Mouse (Mus musculus) adrenal gland (tissue): Measurements from ENCODE around the gene Oas2.
"Not testable (repeated sequence)": the region's sequence is repeated elsewhere in the genome, so short reads cannot be mapped to it uniquely, and the experiment has no call there.

Experiments
- intact Hi-C: fragments of 180-260 bp; cut with DNase I; formaldehyde crosslinking; loops from one replicate; pipeline ENCODE4 v1.15.1; 2025
- long read RNA-seq, 2 experiments: library from polyadenylated mRNA; unstranded; transcript quantifications; one replicate each; pipeline ENCODE4 v2.0.0; 2020; ENCODE audit warnings: borderline replicate concordance in 1 of 2; ENCODE audit not compliant: insufficient replicate concordance in 1 of 2

The Oas2 gene
- long read RNA-seq, experiment 1: 0 reads
- long read RNA-seq, experiment 2: 0 reads

- intact Hi-C loops: no loop called here
These were observed at the start of gene Oas2 for GRCm38 (mm10) chr5:120749688-120750087. Gene Oas2 (minus strand): TSS chr5:120749853.

DNA sequence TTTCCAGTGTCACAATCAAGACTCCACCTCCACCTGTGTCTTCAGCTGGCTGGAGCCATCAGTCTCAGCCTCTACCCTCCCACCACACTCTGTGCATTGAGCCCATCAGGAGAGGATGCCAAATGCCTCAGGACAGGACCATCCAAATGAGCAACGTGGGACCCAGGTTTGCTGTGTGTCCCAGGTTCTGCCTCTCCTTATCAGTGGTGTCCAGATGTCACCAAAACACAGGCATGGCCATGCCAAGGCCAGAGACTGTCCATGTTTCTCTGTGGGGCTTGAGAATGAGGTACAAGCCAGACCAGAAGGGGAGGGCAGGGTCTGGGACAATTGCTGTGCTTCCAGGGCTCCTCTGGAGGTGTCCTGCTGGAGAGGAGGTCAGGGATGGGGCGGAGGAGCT, 49.3 kb upstream of the Oas2 start:
- intact Hi-C loops: not testable (repeated sequence)

DNA sequence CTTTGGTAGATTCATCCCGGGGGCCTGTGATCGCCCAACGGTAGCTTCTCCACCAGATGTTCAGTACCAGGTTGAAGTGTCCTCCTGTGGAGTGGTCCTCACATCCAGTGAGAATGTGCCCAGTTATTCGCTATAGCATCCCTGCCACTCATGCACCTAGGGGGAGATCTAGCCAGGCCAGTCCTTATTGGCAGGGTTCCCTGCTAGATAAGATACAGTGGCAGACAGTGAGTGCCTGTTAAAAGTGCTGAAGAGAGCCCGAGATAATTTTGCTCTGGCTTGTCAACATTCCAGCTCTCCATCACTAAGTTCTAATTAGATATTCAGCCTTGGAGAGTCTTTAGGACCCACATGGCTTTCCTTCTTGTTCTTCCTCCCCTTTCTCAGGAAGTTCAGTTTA, 48.5 kb upstream of the Oas2 start:
- intact Hi-C loops: not testable (repeated sequence)

DNA sequence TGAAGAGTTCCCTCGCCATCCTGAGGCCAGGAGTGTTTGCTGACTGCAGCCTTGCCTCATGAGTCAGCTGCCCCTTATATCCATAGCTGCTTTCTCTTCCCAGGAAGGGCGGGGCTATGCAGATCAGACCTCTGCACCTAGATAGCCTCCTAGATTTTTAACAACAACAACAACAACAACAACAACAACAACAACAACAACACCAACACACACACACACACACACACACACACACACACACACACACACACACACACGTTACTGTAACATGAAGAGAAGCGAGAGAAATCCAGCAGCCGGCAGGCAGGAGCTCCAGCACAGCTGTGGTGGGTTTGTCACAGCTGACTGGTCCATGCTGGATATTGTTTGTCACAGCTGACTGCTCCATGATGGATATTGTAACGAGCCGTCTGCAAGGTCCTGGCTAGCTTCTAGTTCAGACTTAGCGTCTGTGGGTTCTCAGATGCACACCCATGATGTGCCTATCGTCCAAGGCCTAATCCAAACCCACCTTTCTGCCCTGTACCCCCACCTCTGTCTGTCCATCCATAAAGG, 45.9 kb upstream of the Oas2 start, which contains the start of gene Oas1e:
Oas1e (minus strand) TSS at position 51 of the 555 bp plus-strand sequence.
- intact Hi-C loops: not testable (repeated sequence)

GRCm38 (mm10) chr5:120793043-120793442, 43.4 kb upstream of the Oas2 start:
- intact Hi-C loops: loop anchor here (5.0 kb wide), 1 partner anchor 59 kb away; no protein-coding TSS in a partner anchor

DNA sequence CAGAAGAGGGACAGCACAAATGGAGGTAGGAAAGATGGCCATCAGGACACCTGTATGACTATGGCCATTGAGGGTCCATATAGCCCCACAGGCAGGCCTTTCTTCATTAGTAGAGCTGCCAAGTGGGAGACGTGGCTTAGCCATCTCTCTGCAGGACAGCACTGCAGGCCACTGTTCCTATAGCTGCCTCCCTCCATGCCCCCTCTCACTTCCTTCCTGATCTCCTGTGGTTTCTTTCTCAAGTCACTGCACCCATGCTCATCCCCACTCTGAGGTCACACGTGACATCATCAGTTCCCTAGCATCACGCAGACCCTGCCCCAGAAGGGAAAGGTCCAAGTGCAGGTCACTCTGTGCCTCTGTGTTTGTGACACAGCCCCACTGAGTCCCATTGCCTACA, 37.4 kb upstream of the Oas2 start:
- intact Hi-C loops: no loop called here

DNA sequence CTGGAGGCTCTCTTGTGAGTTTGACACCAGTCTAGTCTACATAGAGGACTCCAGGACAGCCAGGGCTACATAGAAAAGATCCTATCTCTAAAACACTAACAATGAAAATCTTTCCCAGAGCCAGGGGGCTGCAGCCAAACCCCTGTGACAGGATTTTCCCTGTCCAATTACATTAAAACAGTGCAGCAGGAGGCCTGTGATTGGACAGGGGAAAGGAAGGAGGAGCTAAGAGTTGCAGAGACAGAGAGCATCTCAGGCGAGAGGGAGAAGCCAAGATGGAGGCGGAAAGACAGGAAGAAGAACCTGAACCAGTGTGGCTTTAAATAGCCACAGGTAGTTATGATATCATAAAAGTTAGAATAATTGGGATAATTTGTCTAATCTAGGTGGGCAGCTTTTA, 32.8 kb upstream of the Oas2 start:
- intact Hi-C loops: no loop called here

GRCm38 (mm10) chr5:120781646-120782045, 32.0 kb upstream of the Oas2 start:
- intact Hi-C loops: no loop called here

- intact Hi-C loops: no loop called here
These were observed 30.3 kb upstream of the Oas2 start for GRCm38 (mm10) chr5:120779922-120780321.

DNA sequence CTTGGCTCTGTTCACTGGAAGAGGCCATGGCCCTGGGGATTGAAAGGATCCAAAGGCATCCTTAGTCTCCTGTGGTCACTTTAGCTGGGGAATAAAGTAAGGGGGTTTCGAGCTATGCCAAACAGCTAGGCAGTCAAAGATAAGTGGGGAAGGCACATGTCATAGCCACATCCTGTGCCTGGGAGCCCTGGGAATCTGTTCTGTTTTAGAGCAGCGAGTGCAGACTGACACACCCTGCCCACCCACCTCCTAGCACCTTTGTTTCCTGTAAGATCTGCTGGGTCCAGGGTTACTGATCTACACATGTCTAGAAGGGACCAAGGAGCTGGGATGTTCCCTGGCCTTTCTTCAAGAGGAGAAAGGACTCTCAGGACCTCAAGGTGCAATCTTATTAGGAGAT, 29.3 kb upstream of the Oas2 start:
- intact Hi-C loops: no loop called here

DNA sequence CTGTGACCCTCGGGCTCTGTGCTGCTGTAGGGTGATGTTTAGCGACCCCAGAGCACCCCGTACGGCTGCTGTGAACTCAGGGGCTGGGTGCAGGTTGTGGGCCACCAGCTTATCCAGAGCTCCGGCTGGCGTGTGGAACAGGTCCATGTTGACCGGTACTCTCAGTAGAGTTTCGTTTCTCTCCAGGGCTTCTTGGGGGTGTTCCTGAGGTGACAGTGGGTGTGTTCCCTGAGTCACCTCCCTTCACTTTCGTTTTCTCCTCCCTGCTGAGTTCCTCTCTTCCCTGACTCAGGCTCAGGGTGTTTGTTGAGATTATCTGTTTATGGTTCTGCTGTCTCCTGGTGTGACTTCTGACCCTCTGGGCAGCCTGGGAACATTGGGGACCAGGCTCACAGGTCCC, 27.8 kb upstream of the Oas2 start, which contains the start of gene Oas3:
Oas3 (minus strand) TSS at position 184 of the 400 bp plus-strand sequence.
- intact Hi-C loops: no loop called here

DNA sequence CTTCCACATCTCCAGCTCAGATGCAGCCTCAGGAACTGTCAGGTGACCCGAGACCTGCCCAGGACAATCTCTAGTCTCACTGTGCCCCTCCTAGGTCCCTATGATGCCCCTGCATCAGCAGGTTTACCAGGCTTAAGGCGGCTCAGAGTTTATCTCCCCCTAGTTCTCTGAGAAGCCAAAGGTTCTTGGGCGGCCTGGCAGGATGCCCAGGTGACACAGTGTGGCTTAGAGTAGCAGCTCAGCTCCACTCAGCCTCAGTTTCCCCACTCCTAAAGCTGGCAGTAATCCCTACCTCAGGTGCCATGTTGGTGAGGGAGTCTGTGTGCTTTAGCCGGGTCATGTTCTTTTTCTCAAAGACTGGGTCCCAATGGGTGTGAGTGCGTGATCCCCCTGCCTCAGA, 27.1 kb upstream of the Oas2 start:
- intact Hi-C loops: no loop called here

- intact Hi-C loops: no loop called here
These were observed 25.8 kb upstream of the Oas2 start for GRCm38 (mm10) chr5:120775287-120775985.

DNA sequence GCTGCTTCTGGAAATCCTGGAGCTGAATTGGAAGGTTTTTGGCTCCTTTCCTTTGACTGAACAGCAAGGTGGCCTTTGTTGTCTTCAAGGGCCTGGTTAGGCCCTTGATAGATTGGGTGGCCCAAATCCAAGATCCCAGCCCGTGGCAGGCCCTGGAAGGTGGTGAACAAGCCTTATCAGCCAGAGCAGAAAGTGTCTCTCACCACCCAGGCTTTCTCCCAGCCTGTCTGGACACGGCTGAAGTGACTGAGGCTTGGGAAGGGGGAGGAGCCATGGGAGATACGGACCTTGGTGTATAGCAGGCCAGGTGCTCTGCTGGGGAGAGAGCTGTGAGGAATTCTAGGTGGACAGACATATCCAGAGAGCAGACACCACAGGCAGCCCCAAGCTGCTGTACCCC, 19.7 kb upstream of the Oas2 start:
- intact Hi-C loops: no loop called here

GRCm38 (mm10) chr5:120765010-120765409, 15.4 kb upstream of the Oas2 start:
- intact Hi-C loops: no loop called here

- intact Hi-C loops: no loop called here
These were observed 12.2 kb upstream of the Oas2 start for GRCm38 (mm10) chr5:120761901-120762300.

- intact Hi-C loops: no loop called here
These were observed 4.6 kb upstream of the Oas2 start for GRCm38 (mm10) chr5:120754215-120754614.

DNA sequence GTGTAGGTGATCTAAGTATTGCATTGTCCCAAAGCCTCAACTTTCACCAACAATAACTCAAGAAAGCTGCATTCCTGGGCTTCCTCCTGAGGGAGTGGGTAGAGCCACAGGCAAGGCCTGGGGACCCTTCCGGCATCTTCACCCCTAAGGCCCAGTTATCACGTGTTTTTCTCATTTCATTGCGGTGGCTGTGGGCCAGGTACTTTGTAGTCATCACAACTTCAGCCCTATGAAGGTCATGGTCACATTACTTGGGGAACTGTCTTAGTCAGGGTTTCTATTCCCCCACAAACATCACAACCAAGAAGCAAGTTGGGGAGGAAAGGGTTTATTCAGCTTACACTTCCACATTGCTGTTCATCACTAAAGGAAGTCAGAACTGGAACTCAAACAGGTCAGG, 3.1 kb upstream of the Oas2 start:
- intact Hi-C loops: no loop called here

GRCm38 (mm10) chr5:120751206-120751605, 1.6 kb upstream of the Oas2 start:
- intact Hi-C loops: no loop called here

- intact Hi-C loops: no loop called here
These were observed 3.2 kb downstream of the Oas2 start for GRCm38 (mm10) chr5:120746451-120746850.

- intact Hi-C loops: no loop called here
These were observed 7.5 kb downstream of the Oas2 start for GRCm38 (mm10) chr5:120742125-120742524.

DNA sequence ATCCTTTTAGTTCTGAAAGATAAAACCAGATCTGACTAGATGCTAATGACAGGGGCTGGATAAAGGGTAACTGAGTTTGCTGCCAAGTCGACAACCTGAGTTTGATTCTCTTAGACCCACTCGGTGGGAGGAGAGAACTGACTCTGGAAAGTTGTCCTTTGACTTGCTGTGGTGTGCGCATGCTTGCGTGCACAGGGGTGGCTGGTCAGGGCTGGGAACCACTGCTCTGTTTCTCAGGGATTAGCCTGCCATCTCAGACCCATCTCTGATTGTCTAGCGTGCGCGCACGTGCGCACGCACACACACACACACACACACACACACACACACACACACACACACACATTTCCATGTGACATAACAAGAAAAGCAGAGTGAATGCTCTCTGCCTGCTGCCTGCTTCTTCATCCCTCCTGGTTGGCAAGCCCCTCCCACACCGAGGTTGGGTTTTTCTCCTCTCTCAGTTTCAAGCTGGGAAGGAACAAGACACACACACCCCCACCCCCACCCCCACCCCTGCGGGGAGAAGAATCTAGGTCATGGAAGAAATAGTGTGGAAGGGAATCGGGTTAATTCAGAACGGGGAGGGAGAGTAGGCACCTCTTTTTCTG, 15.2 kb downstream of the Oas2 start:
- intact Hi-C loops: no loop called here

DNA sequence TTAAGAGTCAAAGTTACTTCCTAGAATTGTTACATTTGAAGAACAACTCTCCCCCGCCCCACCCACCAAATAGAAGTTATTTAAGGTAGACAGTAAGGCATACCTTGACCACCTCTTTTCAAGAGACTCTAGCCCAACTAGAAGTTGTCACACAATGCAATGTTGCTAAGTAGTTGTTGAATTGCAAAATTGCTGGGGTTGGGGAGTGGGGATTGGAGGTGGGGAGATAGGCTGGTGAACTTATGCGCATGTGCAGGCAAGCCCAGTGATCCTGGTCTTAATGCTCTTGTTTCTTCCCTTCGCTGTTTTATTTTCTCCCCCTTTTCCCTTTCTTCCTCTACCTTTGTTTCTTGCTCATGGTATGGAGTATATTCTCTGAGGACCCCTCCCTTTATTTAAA, 16.0 kb downstream of the Oas2 start:
- intact Hi-C loops: no loop called here
